Mouse (Mus musculus): ENCODE measurements around the gene Rbm10. TPM values are rescaled to one million over a fixed set of nuclear protein-coding genes. Genes with fewer than 3 reads are reported as not detected.

Rbm10 gene
- total RNA-seq, 2 experiments from 2014 or later = 51.2 to 52.5 TPM

GRCm38 (mm10) chrX:20662317-20662715, 45.0 kb downstream of the Rbm10 start:
- Histone ChIP-seq H3K27ac (no peak overlapping the region), H3K4me3 (no peak overlapping the region)
- DNase-seq (ENCODE audit: low spot score in 2 of 2) = no peak
- TF ChIP-seq CTCF (conservative IDR thresholded peaks at IDR 0.05) = no peak

- peak; percentile 80 for TF ChIP-seq CTCF (conservative IDR thresholded peaks at IDR 0.05)
- peak; percentile 80 to 87 for DNase-seq (ENCODE audit: low spot score in 2 of 2)
- Histone ChIP-seq H3K27ac (peak overlapping the region; percentile 94), H3K4me3 (peak overlapping the region; percentile 75)
Measured at GRCm38 (mm10) chrX:20662716-20663443, 45.6 kb downstream of the Rbm10 start.

- DNase-seq (ENCODE audit: low spot score in 2 of 2) = peak in 1 of 2 experiments; percentile 12
- peak overlapping the region; percentile 94 for H3K27ac ChIP-seq
- TF ChIP-seq CTCF (conservative IDR thresholded peaks at IDR 0.05) = no peak
Measured at GRCm38 (mm10) chrX:20663444-20663790, 46.1 kb downstream of the Rbm10 start.

GRCm38 (mm10) chrX:20687519-20688067, 70.3 kb downstream of the Rbm10 start, which contains the start of gene Cdk16:
Gene Cdk16 (plus strand): TSS chrX:20687954.
- H3K4me3 ChIP-seq = peak within 1 kb of the TSS; percentile 71
- peak; percentile 78 to 92 for DNase-seq (ENCODE audit: low spot score in 2 of 2)
- peak within 1 kb of the TSS; percentile 95 for H3K27ac ChIP-seq

More at GRCm38 (mm10) chrX:20663444-20663790, 46.1 kb downstream of the Rbm10 start:
- H3K4me3 ChIP-seq = peak overlapping the region; percentile 75

GRCm38 (mm10) chrX:20688068-20688547, 70.8 kb downstream of the Rbm10 start:
- Histone ChIP-seq H3K27ac (peak overlapping the region; percentile 95), H3K4me3 (peak overlapping the region; percentile 71)
- no peak for TF ChIP-seq CTCF (conservative IDR thresholded peaks at IDR 0.05)

More at GRCm38 (mm10) chrX:20687519-20688067, 70.3 kb downstream of the Rbm10 start, which contains the start of gene Cdk16:
- no peak for TF ChIP-seq CTCF (conservative IDR thresholded peaks at IDR 0.05)

GRCm38 (mm10) chrX:20688615-20689014, 71.3 kb downstream of the Rbm10 start:
- peak; percentile 29 to 32 for DNase-seq (ENCODE audit: low spot score in 2 of 2)
- Histone ChIP-seq H3K27ac (peak overlapping the region; percentile 95), H3K4me3 (peak overlapping the region; percentile 71)
- TF ChIP-seq CTCF (conservative IDR thresholded peaks at IDR 0.05) = peak; percentile 58

More at GRCm38 (mm10) chrX:20688068-20688547, 70.8 kb downstream of the Rbm10 start:
- peak; percentile 79 to 80 for DNase-seq (ENCODE audit: low spot score in 2 of 2)

- H3K4me3 ChIP-seq = no peak overlapping the region
- TF ChIP-seq CTCF (conservative IDR thresholded peaks at IDR 0.05) = no peak
- H3K27ac ChIP-seq = no peak overlapping the region
- DNase-seq (ENCODE audit: low spot score in 2 of 2) = no peak
Measured at GRCm38 (mm10) chrX:20691566-20691965, 74.3 kb downstream of the Rbm10 start.

GRCm38 (mm10) chrX:20692616-20693015, 75.3 kb downstream of the Rbm10 start:
- H3K4me3 ChIP-seq = no peak overlapping the region
- no peak overlapping the region for H3K27ac ChIP-seq
- no peak for DNase-seq (ENCODE audit: low spot score in 2 of 2)
- no peak for TF ChIP-seq CTCF (conservative IDR thresholded peaks at IDR 0.05)

GRCm38 (mm10) chrX:20695842-20696241, 78.5 kb downstream of the Rbm10 start:
- Histone ChIP-seq H3K4me3 (no peak overlapping the region), H3K27ac (no peak overlapping the region)
- no peak for DNase-seq (ENCODE audit: low spot score in 2 of 2)
- TF ChIP-seq CTCF (conservative IDR thresholded peaks at IDR 0.05) = no peak

Other genes starting within 250 kb of the Rbm10 start
- 1 to 10 TPM; 7.2 to 7.6 TPM for gene Jade3, start 191.8 kb upstream of the Rbm10 start, total RNA-seq (2021)
- under 1 TPM; 0.22 to 0.54 TPM for gene Rgn, start 67.7 kb upstream of the Rbm10 start, total RNA-seq (2021)
- 100 to 1,000 TPM; 151 to 152 TPM for gene Ndufb11, start 116 bp downstream of the Rbm10 start, total RNA-seq (2021)
- 100 to 1,000 TPM; 345 to 375 TPM for gene Uba1, start 40.8 kb downstream of the Rbm10 start, total RNA-seq (2021)
- 100 to 1,000 TPM; 195 to 200 TPM for gene Cdk16, start 70.5 kb downstream of the Rbm10 start, total RNA-seq (2021)
- 100 to 1,000 TPM; 114 to 122 TPM for gene Usp11, start 86.4 kb downstream of the Rbm10 start, total RNA-seq (2021)
- gene Araf, start 180.3 kb downstream of the Rbm10 start, total RNA-seq (2021) = 100 to 1,000 TPM; 180 to 199 TPM